Mouse (Mus musculus): ENCODE data around the gene Map3k12. TPM values are rescaled to one million over a fixed set of nuclear protein-coding genes. Genes with fewer than 3 reads are reported as not detected.

The Map3k12 gene
- polyA plus RNA-seq, 1 experiment from 2014 or later: 28.4 TPM

- Histone ChIP-seq H3K9me3 (ENCODE audit: control insufficient read depth, low read length) (no peaks in the 10 kb centered on the region), H3K27me3 (ENCODE audit: control insufficient read depth, insufficient read depth, low read length) (no peaks in the 10 kb centered on the region), H3K4me1 (replicated peaks; ENCODE audit: control insufficient read depth, insufficient read depth, low read length) (no peaks in the 10 kb centered on the region), H3K4me2 (ENCODE audit: low read depth, low read length, severe bottlenecking) (peak within 1 kb of the TSS; percentile 58), H3K9ac (ENCODE audit: low read length) (peak within 1 kb of the TSS; percentile 93), H3K27ac (ENCODE audit: low read depth, low read length) (peak within 1 kb of the TSS; percentile 96), H3K4me3 (ENCODE audit: low read depth, low read length) (peak within 1 kb of the TSS; percentile 76), H3K36me3 (ENCODE audit: control insufficient read depth, insufficient read depth, low read length) (peaks cover 3% of the 10 kb centered on the region)
- ATAC-seq (replicated peaks; ENCODE audit: low FRiP score): peak; percentile 99
- under 1% methylated on average over 35 of the region's 40 CpGs for WGBS
- peak; percentile 99 for DNase-seq (ENCODE audit: low spot score)
Measured at GRCm38 (mm10) chr15:102470183-102470604, 46.7 kb downstream of the Map3k12 start, which contains the start of gene Pcbp2. TSS of gene Pcbp2 (plus strand) at chr15:102470539.

GRCm38 (mm10) chr15:102468675-102469370, 48.0 kb downstream of the Map3k12 start:
- no peaks in the 10 kb centered on the region for H3K4me1 ChIP-seq (replicated peaks; ENCODE audit: control insufficient read depth, insufficient read depth, low read length)
- no peaks in the 10 kb centered on the region for H3K27me3 ChIP-seq (ENCODE audit: control insufficient read depth, insufficient read depth, low read length)
- H3K4me2 ChIP-seq (ENCODE audit: low read depth, low read length, severe bottlenecking): no peak overlapping the region
- WGBS: 97% methylated on average over 9 of the region's 9 CpGs
- no peaks in the 10 kb centered on the region for H3K9me3 ChIP-seq (ENCODE audit: control insufficient read depth, low read length)
- H3K9ac ChIP-seq (ENCODE audit: low read length): no peak overlapping the region
- ATAC-seq (replicated peaks; ENCODE audit: low FRiP score) (no peak), DNase-seq (ENCODE audit: low spot score) (no peak)
- no peak overlapping the region for H3K27ac ChIP-seq (ENCODE audit: low read depth, low read length)
- no peaks in the 10 kb centered on the region for H3K36me3 ChIP-seq (ENCODE audit: control insufficient read depth, insufficient read depth, low read length)
- H3K4me3 ChIP-seq (ENCODE audit: low read depth, low read length): no peak overlapping the region

- no peaks in the 10 kb centered on the region for H3K27me3 ChIP-seq (ENCODE audit: control insufficient read depth, insufficient read depth, low read length)
- H3K4me2 ChIP-seq (ENCODE audit: low read depth, low read length, severe bottlenecking): no peak overlapping the region
- no peak overlapping the region for H3K9ac ChIP-seq (ENCODE audit: low read length)
- no peak overlapping the region for H3K4me3 ChIP-seq (ENCODE audit: low read depth, low read length)
- H3K36me3 ChIP-seq (ENCODE audit: control insufficient read depth, insufficient read depth, low read length): no peaks in the 10 kb centered on the region
- no peaks in the 10 kb centered on the region for H3K4me1 ChIP-seq (replicated peaks; ENCODE audit: control insufficient read depth, insufficient read depth, low read length)
- H3K27ac ChIP-seq (ENCODE audit: low read depth, low read length): no peak overlapping the region
- ATAC-seq (replicated peaks; ENCODE audit: low FRiP score) (no peak), DNase-seq (ENCODE audit: low spot score) (no peak)
- H3K9me3 ChIP-seq (ENCODE audit: control insufficient read depth, low read length): no peaks in the 10 kb centered on the region
Measured at GRCm38 (mm10) chr15:102463666-102464065, 53.2 kb downstream of the Map3k12 start.

GRCm38 (mm10) chr15:102461430-102462075, 55.3 kb downstream of the Map3k12 start:
- no peaks in the 10 kb centered on the region for H3K36me3 ChIP-seq (ENCODE audit: control insufficient read depth, insufficient read depth, low read length)
- H3K9me3 ChIP-seq (ENCODE audit: control insufficient read depth, low read length): no peaks in the 10 kb centered on the region
- WGBS: 85% methylated on average over 9 of the region's 9 CpGs
- no peak overlapping the region for H3K9ac ChIP-seq (ENCODE audit: low read length)
- H3K4me1 ChIP-seq (replicated peaks; ENCODE audit: control insufficient read depth, insufficient read depth, low read length): no peaks in the 10 kb centered on the region
- H3K4me2 ChIP-seq (ENCODE audit: low read depth, low read length, severe bottlenecking): no peak overlapping the region
- H3K4me3 ChIP-seq (ENCODE audit: low read depth, low read length): no peak overlapping the region
- DNase-seq (ENCODE audit: low spot score) (no peak), ATAC-seq (replicated peaks; ENCODE audit: low FRiP score) (no peak)
- no peaks in the 10 kb centered on the region for H3K27me3 ChIP-seq (ENCODE audit: control insufficient read depth, insufficient read depth, low read length)
- H3K27ac ChIP-seq (ENCODE audit: low read depth, low read length): no peak overlapping the region

GRCm38 (mm10) chr15:102460971-102461370, 55.9 kb downstream of the Map3k12 start:
- WGBS: 80% methylated on average over 4 of the region's 4 CpGs
- no peaks in the 10 kb centered on the region for H3K9me3 ChIP-seq (ENCODE audit: control insufficient read depth, low read length)
- H3K4me2 ChIP-seq (ENCODE audit: low read depth, low read length, severe bottlenecking): no peak overlapping the region
- no peak overlapping the region for H3K27ac ChIP-seq (ENCODE audit: low read depth, low read length)
- ATAC-seq (replicated peaks; ENCODE audit: low FRiP score): no peak
- no peaks in the 10 kb centered on the region for H3K27me3 ChIP-seq (ENCODE audit: control insufficient read depth, insufficient read depth, low read length)
- H3K9ac ChIP-seq (ENCODE audit: low read length): no peak overlapping the region
- no peaks in the 10 kb centered on the region for H3K4me1 ChIP-seq (replicated peaks; ENCODE audit: control insufficient read depth, insufficient read depth, low read length)
- no peak for DNase-seq (ENCODE audit: low spot score)
- no peak overlapping the region for H3K4me3 ChIP-seq (ENCODE audit: low read depth, low read length)
- H3K36me3 ChIP-seq (ENCODE audit: control insufficient read depth, insufficient read depth, low read length): no peaks in the 10 kb centered on the region

- H3K27me3 ChIP-seq (ENCODE audit: control insufficient read depth, insufficient read depth, low read length): no peaks in the 10 kb centered on the region
- 87% methylated on average over 12 of the region's 12 CpGs for WGBS
- no peaks in the 10 kb centered on the region for H3K4me1 ChIP-seq (replicated peaks; ENCODE audit: control insufficient read depth, insufficient read depth, low read length)
- no peak overlapping the region for H3K4me3 ChIP-seq (ENCODE audit: low read depth, low read length)
- DNase-seq (ENCODE audit: low spot score) (no peak), ATAC-seq (replicated peaks; ENCODE audit: low FRiP score) (no peak)
- H3K9ac ChIP-seq (ENCODE audit: low read length): no peak overlapping the region
- H3K4me2 ChIP-seq (ENCODE audit: low read depth, low read length, severe bottlenecking): no peak overlapping the region
- H3K36me3 ChIP-seq (ENCODE audit: control insufficient read depth, insufficient read depth, low read length): no peaks in the 10 kb centered on the region
- no peaks in the 10 kb centered on the region for H3K9me3 ChIP-seq (ENCODE audit: control insufficient read depth, low read length)
- no peak overlapping the region for H3K27ac ChIP-seq (ENCODE audit: low read depth, low read length)
Measured at GRCm38 (mm10) chr15:102460409-102460808, 56.5 kb downstream of the Map3k12 start.

- Histone ChIP-seq H3K27me3 (ENCODE audit: control insufficient read depth, insufficient read depth, low read length) (no peaks in the 10 kb centered on the region), H3K4me1 (replicated peaks; ENCODE audit: control insufficient read depth, insufficient read depth, low read length) (no peaks in the 10 kb centered on the region), H3K9ac (ENCODE audit: low read length) (no peak overlapping the region), H3K27ac (ENCODE audit: low read depth, low read length) (no peak overlapping the region), H3K36me3 (ENCODE audit: control insufficient read depth, insufficient read depth, low read length) (no peaks in the 10 kb centered on the region), H3K9me3 (ENCODE audit: control insufficient read depth, low read length) (no peaks in the 10 kb centered on the region), H3K4me2 (ENCODE audit: low read depth, low read length, severe bottlenecking) (peak overlapping the region; percentile 50; the same call in 1 of the 2 replicates), H3K4me3 (ENCODE audit: low read depth, low read length) (no peak overlapping the region)
- DNase-seq (ENCODE audit: low spot score): no peak
- 0 out of 2 replicates have a peak, but pooled peaks have one; percentile 47 for ATAC-seq (replicated peaks; ENCODE audit: low FRiP score)
- WGBS: 71% methylated on average over 5 of the region's 5 CpGs
Measured at GRCm38 (mm10) chr15:102459847-102460246, 57.0 kb downstream of the Map3k12 start.

- Histone ChIP-seq H3K9ac (ENCODE audit: low read length) (peak overlapping the region; percentile 56), H3K9me3 (ENCODE audit: control insufficient read depth, low read length) (no peaks in the 10 kb centered on the region), H3K4me3 (ENCODE audit: low read depth, low read length) (peak overlapping the region; percentile 43), H3K27me3 (ENCODE audit: control insufficient read depth, insufficient read depth, low read length) (no peaks in the 10 kb centered on the region), H3K4me1 (replicated peaks; ENCODE audit: control insufficient read depth, insufficient read depth, low read length) (no peaks in the 10 kb centered on the region), H3K4me2 (ENCODE audit: low read depth, low read length, severe bottlenecking) (peak overlapping the region; percentile 50), H3K36me3 (ENCODE audit: control insufficient read depth, insufficient read depth, low read length) (no peaks in the 10 kb centered on the region), H3K27ac (ENCODE audit: low read depth, low read length) (no peak overlapping the region)
- WGBS: 32% methylated on average over 6 of the region's 6 CpGs
- ATAC-seq (replicated peaks; ENCODE audit: low FRiP score) (0 out of 2 replicates have a peak, but pooled peaks have one; percentile 28), DNase-seq (ENCODE audit: low spot score) (no peak)
Measured at GRCm38 (mm10) chr15:102459381-102459780, 57.5 kb downstream of the Map3k12 start.

Data from forebrain, embryonic 11.5 days (tissue).